Mouse (Mus musculus): ENCODE results near the gene Bcl7c.
"Not testable (repeated sequence)": the region's sequence is repeated elsewhere in the genome, so short reads cannot be mapped to it uniquely, and the experiment has no call there.

Gene Bcl7c

GRCm38 (mm10) chr7:127708207-127709078 is at the start of gene Bcl7c:
Gene Bcl7c (minus strand): TSS chr7:127708933.
- peak; percentile 98 for DNase-seq

GRCm38 (mm10) chr7:127753741-127754140 is 45.0 kb upstream of the Bcl7c start:
- no peak for DNase-seq

GRCm38 (mm10) chr7:127753158-127753557 is 44.4 kb upstream of the Bcl7c start:
- DNase-seq = no peak

DNA sequence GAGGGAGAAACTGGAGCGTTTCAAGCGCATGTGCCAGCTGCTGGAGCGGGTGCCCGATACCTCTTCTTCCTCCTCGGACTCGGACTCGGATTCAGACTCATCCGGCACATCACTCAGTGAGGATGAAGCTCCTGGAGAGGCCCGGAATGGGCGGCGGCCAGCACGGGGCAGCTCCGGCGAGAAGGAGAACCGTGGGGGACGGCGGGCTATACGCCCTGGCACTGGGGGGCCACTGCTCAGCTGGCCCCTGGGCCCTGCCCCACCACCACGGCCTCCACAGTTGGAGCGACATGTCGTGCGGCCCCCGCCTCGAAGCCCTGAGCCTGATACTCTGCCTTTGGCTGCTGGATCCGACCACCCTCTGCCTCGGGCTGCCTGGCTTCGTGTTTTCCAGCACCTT is 43.3 kb upstream of the Bcl7c start:
- no peak for DNase-seq

DNA sequence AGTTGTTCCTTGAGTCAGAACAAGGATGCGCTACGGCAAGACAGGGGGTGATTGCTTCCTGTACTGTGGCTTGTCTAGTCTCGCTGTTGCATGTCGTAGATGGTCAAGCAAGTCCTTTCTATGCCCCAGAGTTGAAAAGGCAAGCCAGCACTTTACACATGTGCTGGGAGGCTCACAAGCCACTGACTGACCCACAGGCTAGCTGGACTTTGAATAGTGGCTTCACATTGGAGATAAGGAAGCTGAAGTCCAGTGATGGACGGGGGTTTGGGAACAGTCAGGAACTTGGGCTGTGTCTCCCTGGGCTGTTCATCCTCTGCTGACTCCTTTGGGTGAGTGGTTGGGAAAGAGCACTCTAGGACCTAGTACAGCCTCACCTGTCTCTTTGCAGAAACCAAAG is 42.9 kb upstream of the Bcl7c start:
- DNase-seq = no peak

DNA sequence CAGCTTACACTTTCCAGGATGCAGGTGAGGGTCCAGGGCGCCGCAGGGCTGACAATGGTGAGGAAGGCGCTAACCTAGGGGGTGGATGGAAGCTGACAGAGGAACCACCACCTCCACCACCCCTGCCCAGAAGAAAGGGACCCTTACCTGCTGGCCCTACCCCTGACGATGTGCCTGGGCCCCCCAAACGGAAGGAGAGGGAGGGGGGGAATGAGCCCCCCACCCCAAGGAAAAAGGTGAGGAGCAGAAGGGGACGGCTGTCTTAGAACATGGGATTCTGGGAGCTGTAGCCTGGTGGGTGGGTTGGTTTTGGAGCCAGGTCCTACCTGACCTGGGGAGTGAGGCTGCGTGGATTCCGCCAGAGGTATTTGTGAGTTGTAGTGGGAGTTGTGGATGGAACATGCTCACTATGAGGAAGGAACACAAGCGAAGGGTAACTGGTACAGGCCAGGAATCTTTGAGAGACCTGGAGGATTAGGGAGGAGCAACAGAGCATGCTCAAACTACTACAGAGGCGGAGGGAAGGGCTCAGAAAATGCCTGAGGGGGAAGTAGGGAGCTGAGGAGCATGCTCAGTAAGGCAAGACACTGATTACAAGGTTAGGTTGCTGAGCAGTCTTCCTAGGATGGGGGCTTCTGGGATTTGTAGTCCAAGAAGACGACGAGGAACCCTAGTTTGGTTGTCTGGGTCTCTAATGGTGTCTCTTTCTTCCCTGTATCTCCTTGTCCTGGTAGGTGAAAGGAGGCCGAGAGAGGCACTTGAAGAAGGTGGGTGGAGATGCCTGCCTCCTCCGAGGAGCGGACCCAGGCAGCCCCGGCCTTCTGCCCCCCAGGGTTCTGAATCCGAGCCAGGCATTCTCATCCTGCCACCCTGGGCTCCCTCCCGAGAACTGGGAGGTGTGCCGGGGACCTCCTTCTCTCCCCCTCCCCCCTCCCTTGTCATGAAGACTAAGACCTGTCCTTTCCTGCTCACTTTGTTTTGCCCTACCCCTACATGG is 41.7 kb upstream of the Bcl7c start:
- peak; percentile 81 for DNase-seq

DNA sequence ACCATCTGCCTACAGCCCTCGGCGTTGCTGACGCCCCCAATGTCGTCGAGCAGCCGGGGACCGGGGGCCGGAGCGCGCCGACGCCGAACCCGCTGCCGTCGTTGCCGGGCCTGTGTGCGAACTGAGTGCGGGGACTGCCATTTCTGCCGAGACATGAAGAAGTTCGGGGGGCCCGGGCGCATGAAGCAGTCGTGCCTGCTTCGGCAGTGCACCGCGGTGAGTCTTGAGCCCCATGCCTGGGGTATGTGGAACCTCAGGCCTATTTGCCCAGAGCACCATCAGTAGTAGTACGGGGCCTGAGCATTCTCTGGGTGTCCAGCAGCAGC is 39.5 kb upstream of the Bcl7c start:
- no peak for DNase-seq

- DNase-seq = no peak
These were observed 39.0 kb upstream of the Bcl7c start for GRCm38 (mm10) chr7:127747559-127748234.

DNA sequence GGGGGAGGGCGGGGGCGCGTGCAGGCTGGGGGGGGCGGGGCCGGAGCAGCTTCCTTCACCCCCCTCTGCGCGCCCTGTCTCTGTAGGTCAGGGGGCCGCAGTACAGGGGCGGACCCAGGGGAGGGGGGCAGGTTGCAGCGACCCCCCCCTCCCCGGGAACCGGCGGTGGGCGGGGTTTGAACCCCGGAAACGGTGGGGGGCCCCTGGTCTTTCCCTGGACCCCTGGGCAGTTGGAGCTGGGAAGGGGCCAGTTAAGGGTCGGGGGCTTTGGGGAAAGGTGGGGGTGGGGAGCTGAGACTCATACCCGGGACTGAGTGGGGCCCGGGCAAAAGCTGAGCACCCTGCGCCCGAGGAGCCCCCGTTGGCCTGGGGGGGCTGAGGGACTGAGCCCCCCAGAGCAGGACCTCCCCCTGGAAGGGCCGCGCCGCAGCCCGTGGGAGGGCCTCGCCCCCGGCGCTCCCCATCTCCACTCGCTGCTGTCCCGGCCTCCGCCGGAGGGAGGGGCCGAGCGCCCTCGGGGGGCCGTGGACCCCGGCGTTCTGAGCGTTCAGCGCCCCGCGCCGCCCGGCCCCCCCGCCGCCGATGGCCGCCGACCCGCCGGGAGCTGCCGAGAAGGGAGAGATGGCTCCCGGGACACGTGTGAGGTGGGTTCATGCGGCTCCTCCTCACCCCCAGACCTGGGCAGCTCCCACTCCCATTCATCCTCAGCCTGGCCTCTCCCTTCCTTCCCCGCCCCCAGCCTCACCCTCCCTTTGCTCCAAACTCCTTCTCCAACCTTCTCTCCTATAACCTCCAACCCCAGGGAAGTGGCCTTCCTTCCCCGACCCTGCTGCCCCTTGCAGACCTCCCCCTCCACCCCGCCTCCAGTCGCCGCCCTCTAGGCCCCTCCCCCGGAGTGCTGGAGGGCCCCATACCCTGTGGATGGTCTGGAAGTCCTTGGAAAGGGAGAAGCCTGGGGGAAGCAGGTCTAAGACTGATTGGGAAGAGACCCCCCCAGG is 38.1 kb upstream of the Bcl7c start:
- DNase-seq = peak; percentile 61

DNA sequence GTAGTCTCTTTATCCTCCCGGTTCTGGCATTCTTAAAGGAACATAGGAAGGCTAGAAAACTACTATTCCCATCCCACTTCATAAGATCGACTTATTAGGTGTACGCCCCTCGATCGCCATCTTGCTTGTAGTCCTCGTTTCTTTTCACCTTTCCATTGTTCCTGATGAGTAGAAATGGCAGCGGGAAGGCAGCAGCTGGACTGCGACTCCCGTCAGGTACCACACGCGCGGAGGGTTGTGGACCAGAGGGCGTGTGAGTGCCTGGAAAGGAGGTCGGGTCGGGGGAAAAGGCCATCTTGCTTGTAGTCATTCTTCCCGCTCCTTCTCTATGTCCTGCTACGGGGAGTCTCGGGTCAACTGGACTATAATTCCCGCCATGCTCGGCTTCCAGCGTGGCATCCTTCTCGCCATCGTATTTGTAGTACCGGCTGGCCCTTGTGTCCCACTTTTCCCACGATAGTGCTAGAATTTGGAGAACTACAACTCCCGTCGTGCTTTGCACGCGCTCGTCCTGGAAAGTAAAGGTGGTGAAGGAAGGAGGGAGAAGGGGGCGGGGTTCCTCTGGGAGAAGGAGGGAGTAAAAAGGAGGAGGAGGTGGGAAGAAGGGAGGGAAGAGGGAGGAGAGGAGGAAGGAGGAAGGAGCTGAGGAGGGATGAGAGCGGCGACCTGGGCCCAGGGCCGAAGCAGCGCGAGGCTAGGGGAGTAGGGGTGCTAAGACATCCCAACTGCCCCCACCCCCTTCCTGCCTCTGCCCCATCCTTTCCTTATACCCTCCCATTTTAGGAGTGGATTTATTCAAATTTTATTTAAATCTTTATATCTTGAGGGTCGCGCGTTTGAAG is 37.1 kb upstream of the Bcl7c start:
- DNase-seq = peak; percentile 100

GRCm38 (mm10) chr7:127745251-127745651 is 36.5 kb upstream of the Bcl7c start:
- DNase-seq = peak; percentile 99

DNA sequence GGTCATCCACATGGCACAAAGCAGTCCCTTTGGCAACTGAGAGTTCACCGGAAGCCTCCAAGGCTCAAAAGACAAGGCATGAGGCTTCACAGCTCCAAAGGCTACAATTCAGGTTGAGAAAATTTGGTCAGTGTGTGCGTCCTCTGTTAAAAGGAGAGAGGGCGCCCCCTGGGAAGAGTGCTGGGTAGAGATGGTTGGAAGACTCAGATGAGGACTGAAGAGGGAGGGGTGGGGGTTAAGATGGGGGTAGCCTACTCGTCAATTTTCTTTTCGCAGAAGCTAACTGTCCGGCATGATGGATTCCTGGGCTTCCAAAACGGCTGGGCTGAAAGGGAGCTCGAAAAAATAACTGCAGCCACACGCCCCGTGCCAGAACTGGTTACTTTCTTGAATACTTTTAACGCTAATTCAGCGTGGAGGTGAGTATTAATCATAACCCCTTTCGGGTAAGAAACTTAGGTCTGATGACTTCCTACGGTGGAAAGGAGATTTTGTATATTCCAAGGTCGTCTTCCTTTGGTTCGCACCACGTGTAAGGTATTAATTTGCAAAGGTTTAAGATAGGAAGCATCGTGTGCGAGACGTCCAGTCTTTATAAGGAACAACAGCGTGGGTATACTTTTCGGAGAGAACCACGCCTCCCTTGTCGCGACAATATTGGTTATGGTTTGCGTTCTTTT is 35.8 kb upstream of the Bcl7c start, which contains the start of gene Fbxl19:
Gene Fbxl19 (plus strand): TSS at position 178 of the 680 bp plus-strand sequence.
- DNase-seq = peak; percentile 86

GRCm38 (mm10) chr7:127732066-127732465 is 23.3 kb upstream of the Bcl7c start, which contains the start of gene Ctf2:
Gene Ctf2 (minus strand): TSS chr7:127732166.
- not testable (repeated sequence) for DNase-seq

DNA sequence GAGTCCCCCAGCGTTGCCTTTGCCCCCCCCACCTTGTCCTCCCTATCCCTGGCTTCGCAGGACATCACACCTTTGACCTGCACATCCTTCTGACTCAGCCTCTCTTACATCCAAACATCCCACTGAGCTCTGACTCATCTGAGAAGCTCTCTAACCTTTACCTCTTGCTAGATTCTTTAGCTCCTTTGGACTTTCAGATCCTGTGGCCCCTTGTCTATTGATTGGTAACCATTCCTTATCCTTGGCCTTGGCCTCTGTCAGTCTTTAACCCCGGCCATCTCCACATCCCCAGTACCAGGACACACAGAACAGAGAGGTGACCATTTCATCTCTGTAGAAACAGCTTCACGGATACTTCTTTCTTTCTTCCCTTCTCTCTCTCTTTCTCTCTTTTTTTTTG is 21.4 kb upstream of the Bcl7c start:
- no peak for DNase-seq

DNA sequence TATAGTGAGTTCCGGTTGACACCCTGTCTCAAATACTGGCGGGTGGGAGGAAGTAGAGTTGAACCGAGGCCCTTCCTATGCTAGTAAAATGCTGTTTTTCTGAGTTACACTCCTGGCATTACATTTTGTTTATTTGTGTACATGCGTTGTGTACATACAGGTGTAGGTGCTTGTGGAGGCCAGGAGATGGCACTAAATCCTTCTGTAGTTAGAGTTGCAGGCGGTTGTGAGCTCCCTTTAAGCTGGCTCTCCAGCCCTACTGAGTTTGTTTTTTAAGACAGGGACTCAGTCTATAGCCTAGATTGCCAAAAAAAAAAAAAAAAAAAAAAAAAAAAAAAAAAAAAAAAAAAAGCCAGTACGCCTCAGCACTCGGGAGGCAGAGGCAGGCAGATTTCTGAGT is 19.2 kb upstream of the Bcl7c start:
- no peak for DNase-seq

- DNase-seq = no peak
These were observed 17.2 kb upstream of the Bcl7c start for GRCm38 (mm10) chr7:127725924-127726323.

- no peak for DNase-seq
These were observed 16.8 kb upstream of the Bcl7c start for GRCm38 (mm10) chr7:127725490-127725889.

GRCm38 (mm10) chr7:127719258-127719657 is 10.5 kb upstream of the Bcl7c start:
- DNase-seq = no peak

- DNase-seq = no peak
These were observed 9.6 kb upstream of the Bcl7c start for GRCm38 (mm10) chr7:127718339-127718738.

- DNase-seq = peak; percentile 72
These were observed 8.3 kb upstream of the Bcl7c start for GRCm38 (mm10) chr7:127716992-127717391.
